In genomic region chr1:131492360-131492759, GRCm38 (mm10) we compare ENCODE assay signal across 8 mouse cellular contexts. TPM values are rescaled to one million over a fixed set of nuclear protein-coding genes. Genes with fewer than 3 reads are reported as not detected.
DNase-seq lines count a peak whose midpoint lies in the region; ATAC-seq and TF ChIP-seq lines count a peak whose summit lies in the region.
"Had no signal": no experiment of that assay in that cellular context is flagged by ENCODE, and none has a peak within 500 bp of the region (broad histone marks: within the 10 kb centered on the region; RNA-seq: fewer than 3 reads in every experiment).

No protein-coding gene starts in this region.

- peaks cover 6% of the 10 kb centered on the region for H3K4me1 ChIP-seq in G1E (ENCODE audit: insufficient read depth, low read depth, low read length)

- H3K36me3 ChIP-seq in G1E (replicated peaks), result peaks cover 6% of the 10 kb centered on the region
- H3K36me3 ChIP-seq: stomach, embryonic 15.5 days had no signal

- peak; percentile 45 for ATAC-seq in G1E (ENCODE audit: extremely low read depth, insufficient number of reproducible peaks, low FRiP score, poor library complexity, severe bottlenecking)
- ATAC-seq in megakaryocyte progenitor cell, adult 5-6 weeks (replicated peaks; ENCODE audit: poor library complexity), result peak; percentile 89

- intact Hi-C loops in left cerebral cortex, postnatal 10 days (cut with DNase I), result no loop called here
- intact Hi-C loops in left cerebral cortex, postnatal 4 days (cut with DNase I), result no loop called here

- H3K4me3 ChIP-seq in G1E (ENCODE audit: low read depth, low read length), result no peak overlapping the region
- H3K4me3 ChIP-seq: stomach, embryonic 15.5 days had no signal

- no peaks in the 10 kb centered on the region for H3K27me3 ChIP-seq in G1E (ENCODE audit: insufficient read depth, low read length)
- H3K27me3 ChIP-seq: stomach, embryonic 15.5 days had no signal

- TF ChIP-seq CTCF in G1E (IDR thresholded peaks at IDR 0.05; ENCODE audit: low read depth, low read length), result no peak

- peak; percentile 23 to 32 for DNase-seq in left cerebral cortex, postnatal 10 days (ENCODE audit: extremely low spot score in 1 of 2, low spot score in 2 of 2)
- no peak for DNase-seq in left cerebral cortex, postnatal 4 days
- DNase-seq in G1E (ENCODE audit: low spot score), result peak; percentile 15
- peak; percentile 30 for DNase-seq in cerebellum, adult 11-12 months
- DNase-seq in gastrocnemius, adult 18-20 months (ENCODE audit: low spot score), result no peak
- no peak for DNase-seq in adrenal gland, postnatal 4 days (ENCODE audit: low spot score in 2 of 2)

- no peaks in the 10 kb centered on the region for H3K9me3 ChIP-seq in G1E (replicated peaks)
- H3K9me3 ChIP-seq: stomach, embryonic 15.5 days had no signal

RNA-seq across cellular contexts. Expression of gene Srgap2, which starts 34.8 kb away (rescaled TPM):
- total RNA-seq in left cerebral cortex, postnatal 10 days (2021), result 100 to 1,000 TPM; 137 TPM
- 100 to 1,000 TPM; 175 to 199 TPM for total RNA-seq in left cerebral cortex, postnatal 4 days (2021)
- total RNA-seq in G1E (2014; fragmentation: Nextera tagmentation) (129 and 135 TPM in 2 replicates), G1E (2017) (25.2 and 27.9 TPM in 2 replicates)
- 21.0 and 32.5 TPM in 2 replicates for polyA plus RNA-seq in G1E (2012)
- 32.5 and 40.9 TPM in 2 replicates for total RNA-seq in megakaryocyte progenitor cell, adult 5-6 weeks (2015)
- 12.0 and 14.8 TPM in 2 replicates for total RNA-seq in megakaryocyte progenitor cell, adult 5-6 weeks (2017)
- total RNA-seq in gastrocnemius, adult 18-20 months (2021), result 10 to 100 TPM in 1 of 2 experiments, 1 to 10 TPM in 1; 8.4 to 13.2 TPM
- 10 to 100 TPM; 40.3 to 42.2 TPM for total RNA-seq in adrenal gland, postnatal 4 days (2021)

RNA-seq across cellular contexts. Expression of gene Fam72a, which starts 35.3 kb away (rescaled TPM):
- 1 to 10 TPM; 1.4 to 1.7 TPM for total RNA-seq in left cerebral cortex, postnatal 10 days (2021)
- total RNA-seq in left cerebral cortex, postnatal 4 days (2021), result 1 to 10 TPM; 1.2 TPM
- total RNA-seq in G1E (2014; fragmentation: Nextera tagmentation) (9.0 and 10.8 TPM in 2 replicates), G1E (2017) (6.2 and 6.5 TPM in 2 replicates)
- polyA plus RNA-seq in G1E (2012), result 2.6 and 3.2 TPM in 2 replicates
- 9.8 and 11.4 TPM in 2 replicates for total RNA-seq in megakaryocyte progenitor cell, adult 5-6 weeks (2015)
- total RNA-seq in megakaryocyte progenitor cell, adult 5-6 weeks (2017), result 3.4 and 5.2 TPM in 2 replicates
- under 1 TPM; 0.24 to 0.39 TPM for total RNA-seq in gastrocnemius, adult 18-20 months (2021)
- total RNA-seq in adrenal gland, postnatal 4 days (2021), result 1 to 10 TPM; 1.4 to 1.5 TPM

Comparison
In these comparisons a context has a peak if more than half of its experiments do, and no peak if none do; other contexts are left out.
1. DNase-seq: peak in left cerebral cortex, postnatal 10 days (2 of 2), G1E (single experiment) and cerebellum, adult 11-12 months (single experiment); none in left cerebral cortex, postnatal 4 days (single experiment), gastrocnemius, adult 18-20 months (single experiment) and adrenal gland, postnatal 4 days (0 of 2).